ENCODE assay signal across 9 mouse cellular contexts in genomic region chr17:35514756-35515155, GRCm38 (mm10). TPM values are rescaled to one million over a fixed set of nuclear protein-coding genes. Genes with fewer than 3 reads are reported as not detected.
DNase-seq lines count a peak whose midpoint lies in the region; ATAC-seq and TF ChIP-seq lines count a peak whose summit lies in the region.
"Had no signal": no experiment of that assay in that cellular context is flagged by ENCODE, and none has a peak within 500 bp of the region (broad histone marks: within the 10 kb centered on the region; RNA-seq: fewer than 3 reads in every experiment).

No protein-coding gene starts in this region.

- H3K9me3 ChIP-seq in lung, embryonic 14.5 days (ENCODE audit: low read depth, low read length) = no peaks in the 10 kb centered on the region
- no peaks in the 10 kb centered on the region for H3K9me3 ChIP-seq in embryonic facial prominence, embryonic 15.5 days (replicated peaks)
- no peaks in the 10 kb centered on the region for H3K9me3 ChIP-seq in limb, embryonic 11.5 days (ENCODE audit: control insufficient read depth, low read length)
- H3K9me3 ChIP-seq in stomach, embryonic 15.5 days = no peaks in the 10 kb centered on the region

- no peak for ATAC-seq in lung, embryonic 14.5 days (ENCODE audit: insufficient read depth)
- ATAC-seq in embryonic facial prominence, embryonic 15.5 days (ENCODE audit: insufficient number of reproducible peaks, low FRiP score, low TSS enrichment, low read depth) = no peak
- no peak for ATAC-seq in limb, embryonic 11.5 days (ENCODE audit: insufficient number of reproducible peaks, low FRiP score, low TSS enrichment, low read depth)
- no peak for ATAC-seq in stomach, embryonic 15.5 days (ENCODE audit: insufficient read depth, low FRiP score, low read depth)
- no peak for ATAC-seq in activated CD4-positive, CD25-positive, alpha-beta regulatory T cell, adult 4 months
- ATAC-seq: inflammation-experienced regulatory T-cells, adult 6 months had no signal

- peaks cover 14% of the 10 kb centered on the region; the same call in 1 of the 2 replicates for H3K36me3 ChIP-seq in lung, embryonic 14.5 days (ENCODE audit: insufficient read depth)
- H3K36me3 ChIP-seq in embryonic facial prominence, embryonic 15.5 days = peaks cover 7% of the 10 kb centered on the region; the same call in 1 of the 2 replicates
- no peaks in the 10 kb centered on the region for H3K36me3 ChIP-seq in limb, embryonic 11.5 days (ENCODE audit: control insufficient read depth, insufficient read depth, low read length)
- no peaks in the 10 kb centered on the region for H3K36me3 ChIP-seq in stomach, embryonic 15.5 days

- no peak for TF ChIP-seq CTCF in lung, embryonic 14.5 days (IDR thresholded peaks at IDR 0.05; ENCODE audit: low read depth)

- H3K9ac ChIP-seq in lung, embryonic 14.5 days = peak overlapping the region; percentile 9; the same call in 1 of the 2 replicates
- H3K9ac ChIP-seq in embryonic facial prominence, embryonic 15.5 days = no peak overlapping the region
- 0 out of 2 replicates have a peak overlapping the region, but pooled peaks have one; percentile 30 for H3K9ac ChIP-seq in limb, embryonic 11.5 days (ENCODE audit: low read length)
- H3K9ac ChIP-seq in stomach, embryonic 15.5 days = peak overlapping the region; percentile 8; the same call in 1 of the 2 replicates

- peak overlapping the region; percentile 95 for H3K4me2 ChIP-seq in lung, embryonic 14.5 days
- peak overlapping the region; percentile 83 for H3K4me2 ChIP-seq in embryonic facial prominence, embryonic 15.5 days (replicated peaks)
- H3K4me2 ChIP-seq in limb, embryonic 11.5 days (ENCODE audit: low read depth, severe bottlenecking) = peak overlapping the region; percentile 84
- peak overlapping the region; percentile 77 for H3K4me2 ChIP-seq in stomach, embryonic 15.5 days

- H3K27ac ChIP-seq in lung, embryonic 14.5 days (ENCODE audit: low read depth) = no peak overlapping the region
- H3K27ac ChIP-seq in embryonic facial prominence, embryonic 15.5 days (replicated peaks) = no peak overlapping the region
- no peak overlapping the region for H3K27ac ChIP-seq in limb, embryonic 11.5 days (replicated peaks; ENCODE audit: low read depth, low read length)
- H3K27ac ChIP-seq in stomach, embryonic 15.5 days = no peak overlapping the region

- peak overlapping the region; percentile 51 for H3K4me3 ChIP-seq in lung, embryonic 14.5 days (ENCODE audit: low read depth, low read length)
- peak overlapping the region; percentile 65 for H3K4me3 ChIP-seq in embryonic facial prominence, embryonic 15.5 days (replicated peaks)
- no peak overlapping the region for H3K4me3 ChIP-seq in limb, embryonic 11.5 days (ENCODE audit: low read depth, low read length)
- peak overlapping the region; percentile 69 for H3K4me3 ChIP-seq in stomach, embryonic 15.5 days (replicated peaks)

- WGBS in lung, embryonic 14.5 days = 45% methylated on average over 6 of the region's 6 CpGs
- 34% methylated on average over 6 of the region's 6 CpGs for WGBS in embryonic facial prominence, embryonic 15.5 days
- WGBS in limb, embryonic 11.5 days = 24% methylated on average over 6 of the region's 6 CpGs
- 41% methylated on average over 6 of the region's 6 CpGs for WGBS in stomach, embryonic 15.5 days

- peaks cover 9% of the 10 kb centered on the region; the same call in 1 of the 2 replicates for H3K4me1 ChIP-seq in lung, embryonic 14.5 days (ENCODE audit: insufficient read depth)
- peaks cover 34% of the 10 kb centered on the region for H3K4me1 ChIP-seq in embryonic facial prominence, embryonic 15.5 days
- H3K4me1 ChIP-seq in limb, embryonic 11.5 days (ENCODE audit: control insufficient read depth, insufficient read depth, low read length) = peaks cover 16% of the 10 kb centered on the region
- H3K4me1 ChIP-seq in stomach, embryonic 15.5 days = peaks cover 25% of the 10 kb centered on the region

- H3K27me3 ChIP-seq in lung, embryonic 14.5 days (ENCODE audit: insufficient read depth, low read length) = no peaks in the 10 kb centered on the region
- no peaks in the 10 kb centered on the region for H3K27me3 ChIP-seq in embryonic facial prominence, embryonic 15.5 days
- no peaks in the 10 kb centered on the region for H3K27me3 ChIP-seq in limb, embryonic 11.5 days (ENCODE audit: control insufficient read depth, insufficient read depth, low read length)
- no peaks in the 10 kb centered on the region for H3K27me3 ChIP-seq in stomach, embryonic 15.5 days (replicated peaks)

- DNase-seq in lung, embryonic 14.5 days = no peak
- no peak for DNase-seq in lung, postnatal 14 days
- no peak for DNase-seq in limb, embryonic 11.5 days (ENCODE audit: low spot score)
- no peak for DNase-seq in thymus, postnatal 0 days (ENCODE audit: low spot score)
- DNase-seq: lung, adult 2 months had no signal

RNA-seq across cellular contexts. Expression of gene Tcf19, which starts 1.9 kb away (rescaled TPM):
- polyA plus RNA-seq in lung, embryonic 14.5 days (2014; fragmentation: Nextera tagmentation; extraction: Ambion mirVana) = 83.9 and 89.3 TPM in 2 replicates
- 86.0 and 86.2 TPM in 2 replicates for polyA plus RNA-seq in embryonic facial prominence, embryonic 15.5 days (2015; fragmentation: Nextera tagmentation; extraction: Ambion mirVana)
- polyA plus RNA-seq in limb, embryonic 11.5 days (2014; fragmentation: Nextera tagmentation; extraction: Ambion mirVana) = 53.9 and 65.0 TPM in 2 replicates
- 76.2 and 78.4 TPM in 2 replicates for polyA plus RNA-seq in stomach, embryonic 15.5 days (2015; fragmentation: Nextera tagmentation; extraction: Ambion mirVana)
- 10 to 100 TPM; 29.2 to 36.6 TPM for polyA plus RNA-seq in activated CD4-positive, CD25-positive, alpha-beta regulatory T cell, adult 4 months (2017; shearing (Covaris generic))
- polyA plus RNA-seq in thymus, postnatal 0 days (2015; fragmentation: Nextera tagmentation; extraction: Ambion mirVana) = 75.9 and 80.4 TPM in 2 replicates

RNA-seq across cellular contexts. Expression of gene Cchcr1, which starts 2.1 kb away (rescaled TPM):
- polyA plus RNA-seq in lung, embryonic 14.5 days (2014; fragmentation: Nextera tagmentation; extraction: Ambion mirVana) = 15.2 and 20.3 TPM in 2 replicates
- 18.3 and 20.7 TPM in 2 replicates for polyA plus RNA-seq in embryonic facial prominence, embryonic 15.5 days (2015; fragmentation: Nextera tagmentation; extraction: Ambion mirVana)
- polyA plus RNA-seq in limb, embryonic 11.5 days (2014; fragmentation: Nextera tagmentation; extraction: Ambion mirVana) = 13.2 and 13.6 TPM in 2 replicates
- polyA plus RNA-seq in stomach, embryonic 15.5 days (2015; fragmentation: Nextera tagmentation; extraction: Ambion mirVana) = 19.7 and 20.1 TPM in 2 replicates
- 1 to 10 TPM; 3.7 to 5.0 TPM for polyA plus RNA-seq in activated CD4-positive, CD25-positive, alpha-beta regulatory T cell, adult 4 months (2017; shearing (Covaris generic))
- 8.7 and 9.8 TPM in 2 replicates for polyA plus RNA-seq in thymus, postnatal 0 days (2015; fragmentation: Nextera tagmentation; extraction: Ambion mirVana)

RNA-seq across cellular contexts. Expression of gene Pou5f1, which starts 8.9 kb away (rescaled TPM):
- 0.18 TPM in 1 of 2 replicates, not detected in the other for polyA plus RNA-seq in lung, embryonic 14.5 days (2014; fragmentation: Nextera tagmentation; extraction: Ambion mirVana)
- not detected in 2 replicates for polyA plus RNA-seq in embryonic facial prominence, embryonic 15.5 days (2015; fragmentation: Nextera tagmentation; extraction: Ambion mirVana)
- polyA plus RNA-seq in limb, embryonic 11.5 days (2014; fragmentation: Nextera tagmentation; extraction: Ambion mirVana) = 0.11 TPM in 1 of 2 replicates, not detected in the other
- 0.13 TPM in 1 of 2 replicates, not detected in the other for polyA plus RNA-seq in stomach, embryonic 15.5 days (2015; fragmentation: Nextera tagmentation; extraction: Ambion mirVana)
- under 1 TPM in 1 of 2 experiments, not detected in 1; 0.36 TPM for polyA plus RNA-seq in activated CD4-positive, CD25-positive, alpha-beta regulatory T cell, adult 4 months (2017; shearing (Covaris generic))
- 0.44 and 0.62 TPM in 2 replicates for polyA plus RNA-seq in thymus, postnatal 0 days (2015; fragmentation: Nextera tagmentation; extraction: Ambion mirVana)
- polyA plus RNA-seq: lung, adult 2 months had no signal

RNA-seq across cellular contexts. Expression of gene Psors1c2, which starts 18.2 kb away (rescaled TPM):
- 0.82 and 0.84 TPM in 2 replicates for polyA plus RNA-seq in lung, embryonic 14.5 days (2014; fragmentation: Nextera tagmentation; extraction: Ambion mirVana)
- polyA plus RNA-seq in embryonic facial prominence, embryonic 15.5 days (2015; fragmentation: Nextera tagmentation; extraction: Ambion mirVana) = 20.4 and 22.7 TPM in 2 replicates
- 0.72 and 1.1 TPM in 2 replicates for polyA plus RNA-seq in limb, embryonic 11.5 days (2014; fragmentation: Nextera tagmentation; extraction: Ambion mirVana)
- 0.74 and 1.0 TPM in 2 replicates for polyA plus RNA-seq in stomach, embryonic 15.5 days (2015; fragmentation: Nextera tagmentation; extraction: Ambion mirVana)
- polyA plus RNA-seq in activated CD4-positive, CD25-positive, alpha-beta regulatory T cell, adult 4 months (2017; shearing (Covaris generic)) = not detected
- 10.2 and 12.7 TPM in 2 replicates for polyA plus RNA-seq in thymus, postnatal 0 days (2015; fragmentation: Nextera tagmentation; extraction: Ambion mirVana)

RNA-seq across cellular contexts. Expression of gene Cdsn, which starts 37.2 kb away (rescaled TPM):
- polyA plus RNA-seq in lung, embryonic 14.5 days (2014; fragmentation: Nextera tagmentation; extraction: Ambion mirVana) = 0.07 TPM in 1 of 2 replicates, not detected in the other
- 12.1 and 12.5 TPM in 2 replicates for polyA plus RNA-seq in embryonic facial prominence, embryonic 15.5 days (2015; fragmentation: Nextera tagmentation; extraction: Ambion mirVana)
- polyA plus RNA-seq in limb, embryonic 11.5 days (2014; fragmentation: Nextera tagmentation; extraction: Ambion mirVana) = not detected in 2 replicates
- polyA plus RNA-seq in stomach, embryonic 15.5 days (2015; fragmentation: Nextera tagmentation; extraction: Ambion mirVana) = 0.31 and 2.1 TPM in 2 replicates
- not detected for polyA plus RNA-seq in activated CD4-positive, CD25-positive, alpha-beta regulatory T cell, adult 4 months (2017; shearing (Covaris generic))
- polyA plus RNA-seq in thymus, postnatal 0 days (2015; fragmentation: Nextera tagmentation; extraction: Ambion mirVana) = 0.22 and 0.28 TPM in 2 replicates
- polyA plus RNA-seq: inflammation-experienced regulatory T-cells, adult 6 months had no signal
